Mouse (Mus musculus): ENCODE results near the gene Slc22a21.
"Not testable (repeated sequence)": the region's sequence is repeated elsewhere in the genome, so short reads cannot be mapped to it uniquely, and the experiment has no call there.

Gene Slc22a21

GRCm38 (mm10) chr11:53979788-53980621 lies at the start of gene Slc22a21:
TSS of gene Slc22a21 (minus strand) at chr11:53980332.
- peak; percentile 63 for DNase-seq

GRCm38 (mm10) chr11:54028997-54029396 lies 48.9 kb upstream of the Slc22a21 start:
- DNase-seq = no peak

GRCm38 (mm10) chr11:54028044-54028951 lies 48.2 kb upstream of the Slc22a21 start, which contains the start of gene Slc22a4:
TSS of gene Slc22a4 (minus strand) at chr11:54028090.
- peak; percentile 66 for DNase-seq

- no peak for DNase-seq
Measured at GRCm38 (mm10) chr11:54027131-54028043, 47.3 kb upstream of the Slc22a21 start.

- DNase-seq = no peak
Measured at GRCm38 (mm10) chr11:54026491-54027041, 46.4 kb upstream of the Slc22a21 start.

GRCm38 (mm10) chr11:54021396-54022093 lies 41.4 kb upstream of the Slc22a21 start:
- no peak for DNase-seq

GRCm38 (mm10) chr11:54018893-54019732 lies 39.0 kb upstream of the Slc22a21 start:
- DNase-seq = no peak

GRCm38 (mm10) chr11:54017596-54017995 lies 37.5 kb upstream of the Slc22a21 start:
- no peak for DNase-seq

GRCm38 (mm10) chr11:54016051-54016450 lies 35.9 kb upstream of the Slc22a21 start:
- no peak for DNase-seq

GRCm38 (mm10) chr11:54012961-54013360 lies 32.8 kb upstream of the Slc22a21 start:
- DNase-seq = no peak

GRCm38 (mm10) chr11:54011255-54011654 lies 31.1 kb upstream of the Slc22a21 start:
- DNase-seq = no peak

GRCm38 (mm10) chr11:54008416-54008920 lies 28.3 kb upstream of the Slc22a21 start:
- no peak for DNase-seq

GRCm38 (mm10) chr11:54007717-54008116 lies 27.6 kb upstream of the Slc22a21 start:
- no peak for DNase-seq

- DNase-seq = no peak
Measured at GRCm38 (mm10) chr11:54006901-54007300, 26.8 kb upstream of the Slc22a21 start.

- not testable (repeated sequence) for DNase-seq
Measured at GRCm38 (mm10) chr11:54006362-54006761, 26.2 kb upstream of the Slc22a21 start.

GRCm38 (mm10) chr11:54004734-54005133 lies 24.6 kb upstream of the Slc22a21 start:
- DNase-seq = no peak

- no peak for DNase-seq
Measured at GRCm38 (mm10) chr11:54004221-54004620, 24.1 kb upstream of the Slc22a21 start.

- DNase-seq = peak; percentile 66
Measured at GRCm38 (mm10) chr11:54002761-54003717, 22.9 kb upstream of the Slc22a21 start.

- peak; percentile 78 for DNase-seq
Measured at GRCm38 (mm10) chr11:54002147-54002760, 22.1 kb upstream of the Slc22a21 start.
